Mouse (Mus musculus) thymus, postnatal 0 days (tissue): ENCODE results near the gene Rpgrip1. TPM values are rescaled to one million over a fixed set of nuclear protein-coding genes. Genes with fewer than 3 reads are reported as not detected.

Experiments
- DNase-seq: peaks from one replicate; pipeline ENCODE4 v3.0.0-alpha.2; 2015; ENCODE audit warnings: low spot score
- polyA plus RNA-seq: library from polyadenylated mRNA; unstranded; fragments of >200 nt; fragmentation: Nextera tagmentation; extraction: Ambion mirVana; gene quantifications from 2 replicates; pipeline ENCODE4 v1.2.1, GENCODE M21; 2015

Gene Rpgrip1
- polyA plus RNA-seq, 1 experiment from 2014 or later, result 94.0 TPM

DNA sequence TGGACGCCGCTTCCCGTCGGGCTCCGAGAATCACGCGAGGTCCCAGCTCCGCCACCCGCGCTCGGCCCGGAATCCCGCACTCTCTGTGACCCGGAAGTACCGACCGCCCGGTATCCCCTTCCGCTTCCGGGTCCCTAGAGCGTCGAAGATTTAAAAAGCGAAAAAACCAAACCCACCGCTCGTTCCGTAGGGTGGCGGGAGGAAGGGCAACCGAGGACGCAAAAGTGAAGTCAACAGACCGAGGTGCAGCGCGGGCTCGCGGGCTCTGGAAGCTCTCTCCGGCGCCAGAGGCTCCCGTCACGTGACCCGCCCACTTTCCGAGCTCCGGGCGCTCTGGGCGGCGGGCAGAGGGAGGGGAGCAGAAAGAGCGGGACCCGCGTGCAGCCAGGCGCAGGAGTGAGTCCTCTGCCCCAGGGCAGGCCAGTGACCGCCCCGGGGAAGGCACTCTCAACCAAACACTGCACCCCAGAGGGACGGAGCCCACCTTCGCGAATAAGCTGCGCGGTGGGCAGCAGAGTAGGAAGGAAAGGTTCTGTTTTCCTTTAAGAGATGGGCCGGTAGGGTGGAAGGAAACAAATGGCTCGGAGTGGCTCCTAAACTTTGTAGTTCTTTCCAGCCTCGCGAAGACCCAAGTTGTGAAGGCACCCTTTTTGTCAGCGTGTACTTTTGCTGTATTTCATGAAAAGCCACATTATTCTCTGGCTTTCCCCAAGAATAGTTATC, 86.8 kb downstream of the Rpgrip1 start, which contains the start of gene Supt16:
Gene Supt16 (minus strand): TSS at position 261 of the 723 bp plus-strand sequence.
- peak; percentile 84 for DNase-seq

DNA sequence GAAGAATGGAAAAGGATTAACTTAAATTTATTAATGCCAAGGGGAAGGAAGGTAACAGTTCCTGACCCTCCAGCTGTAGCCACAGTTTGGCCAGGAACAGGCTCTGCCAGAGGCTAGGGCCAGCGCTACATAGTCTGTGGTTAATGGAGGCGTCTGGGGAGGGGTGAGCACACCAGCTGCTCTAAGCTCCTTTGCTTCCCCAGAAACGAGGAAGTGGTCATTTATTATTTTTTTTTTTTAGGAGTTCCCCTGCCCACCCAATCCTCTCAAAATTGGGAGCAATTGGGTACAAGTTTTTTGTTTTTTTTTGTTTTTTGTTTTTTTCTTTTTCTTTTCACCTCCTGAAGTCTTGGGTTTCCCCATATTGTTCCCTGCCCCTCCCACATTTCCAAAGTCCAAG, 87.6 kb downstream of the Rpgrip1 start:
- peak; percentile 3 for DNase-seq

DNA sequence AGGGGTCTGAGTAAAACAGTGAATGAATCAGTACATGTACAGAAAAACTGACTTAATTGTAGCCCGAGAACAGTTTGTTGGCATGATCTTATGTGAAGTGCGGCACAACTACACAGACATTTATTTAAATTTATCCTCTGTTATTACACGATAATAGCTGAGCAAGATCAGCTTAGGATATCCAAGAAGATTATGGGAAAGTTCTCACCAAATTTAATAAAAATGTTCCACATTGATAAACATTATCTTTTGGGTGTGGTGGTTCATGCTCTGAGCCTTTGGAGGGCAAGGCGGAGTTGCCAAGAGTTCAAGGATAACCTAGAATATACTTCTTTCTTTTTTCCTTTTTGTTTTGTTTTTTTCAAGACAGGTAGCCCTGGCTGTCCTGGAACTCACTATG, 88.9 kb downstream of the Rpgrip1 start:
- no peak for DNase-seq

Other genes with a start within 250 kb of the Rpgrip1 start
- gene Mettl17, start 225.9 kb upstream of the Rpgrip1 start, polyA plus RNA-seq, result 41.9 and 50.0 TPM in 2 replicates
- 0.14 and 0.26 TPM in 2 replicates for gene Slc39a2, start 217.8 kb upstream of the Rpgrip1 start, polyA plus RNA-seq
- 14.8 and 16.6 TPM in 2 replicates for gene Ndrg2, start 196.5 kb upstream of the Rpgrip1 start, polyA plus RNA-seq
- gene Tppp2, start 192.3 kb upstream of the Rpgrip1 start, polyA plus RNA-seq, result not detected in 2 replicates
- not detected in 2 replicates for gene Rnase13, start 187.9 kb upstream of the Rpgrip1 start, polyA plus RNA-seq
- 26.9 and 27.0 TPM in 2 replicates for gene Arhgef40, start 126.0 kb upstream of the Rpgrip1 start, polyA plus RNA-seq
- 0.90 and 1.5 TPM in 2 replicates for gene Tmem253, start 95.0 kb upstream of the Rpgrip1 start, polyA plus RNA-seq
- gene Zfp219, start 90.0 kb upstream of the Rpgrip1 start, polyA plus RNA-seq, result 40.7 and 44.5 TPM in 2 replicates
- not detected in 2 replicates for gene Olfr221, start 68.2 kb upstream of the Rpgrip1 start, polyA plus RNA-seq
- gene Hnrnpc, start 6.7 kb upstream of the Rpgrip1 start, polyA plus RNA-seq, result 536 and 645 TPM in 2 replicates
- 58.9 and 64.1 TPM in 2 replicates for gene Supt16, start 86.7 kb downstream of the Rpgrip1 start, polyA plus RNA-seq
- 31.9 and 40.1 TPM in 2 replicates for gene Chd8, start 147.1 kb downstream of the Rpgrip1 start, polyA plus RNA-seq
- 45.0 and 46.0 TPM in 2 replicates for gene Tox4, start 168.4 kb downstream of the Rpgrip1 start, polyA plus RNA-seq
- 10.9 and 13.2 TPM in 2 replicates for gene Rab2b, start 168.8 kb downstream of the Rpgrip1 start, polyA plus RNA-seq
- 33.9 and 37.6 TPM in 2 replicates for gene Mettl3, start 194.4 kb downstream of the Rpgrip1 start, polyA plus RNA-seq
- 6.2 and 7.3 TPM in 2 replicates for gene Sall2, start 218.1 kb downstream of the Rpgrip1 start, polyA plus RNA-seq
- not detected in 2 replicates for gene Olfr1513, start 245.7 kb downstream of the Rpgrip1 start, polyA plus RNA-seq